Mouse (Mus musculus) spleen, postnatal 14 days (tissue): ENCODE results near the gene Slc22a16.

Experiments used
- DNase-seq, 2 experiments: peaks; one replicate each; pipeline ENCODE4 v3.0.0; 2021 to 2022; ENCODE audit warnings: low spot score in 2 of 2

Gene Slc22a16

GRCm38 (mm10) chr10:40604706-40605394 lies 34.7 kb downstream of the Slc22a16 start:
- DNase-seq: no peak

GRCm38 (mm10) chr10:40617973-40618372 lies 47.8 kb downstream of the Slc22a16 start:
- DNase-seq: no peak

GRCm38 (mm10) chr10:40619760-40620159 lies 49.6 kb downstream of the Slc22a16 start:
- DNase-seq: no peak

- DNase-seq: peak in 1 of 2 experiments; percentile 26
These were observed 59.0 kb downstream of the Slc22a16 start for GRCm38 (mm10) chr10:40629140-40629539.

GRCm38 (mm10) chr10:40629656-40630311 lies 59.6 kb downstream of the Slc22a16 start, which contains the start of gene Ddo:
Gene Ddo, plus strand, starts transcription at chr10:40630011.
- DNase-seq: no peak

GRCm38 (mm10) chr10:40630457-40630856 lies 60.3 kb downstream of the Slc22a16 start:
- no peak for DNase-seq

- no peak for DNase-seq
These were observed 60.8 kb downstream of the Slc22a16 start for GRCm38 (mm10) chr10:40630961-40631360.

GRCm38 (mm10) chr10:40632087-40632486 lies 62.0 kb downstream of the Slc22a16 start:
- DNase-seq: no peak

GRCm38 (mm10) chr10:40637331-40637730 lies 67.2 kb downstream of the Slc22a16 start:
- DNase-seq: no peak

GRCm38 (mm10) chr10:40638276-40638675 lies 68.1 kb downstream of the Slc22a16 start:
- DNase-seq: no peak

GRCm38 (mm10) chr10:40638823-40639819 lies 69.0 kb downstream of the Slc22a16 start:
- no peak for DNase-seq

GRCm38 (mm10) chr10:40640406-40640805 lies 70.3 kb downstream of the Slc22a16 start:
- DNase-seq: no peak

- no peak for DNase-seq
These were observed 71.8 kb downstream of the Slc22a16 start for GRCm38 (mm10) chr10:40641901-40642300.

GRCm38 (mm10) chr10:40643126-40643525 lies 73.0 kb downstream of the Slc22a16 start:
- DNase-seq: no peak

GRCm38 (mm10) chr10:40644456-40644855 lies 74.3 kb downstream of the Slc22a16 start:
- DNase-seq: no peak

GRCm38 (mm10) chr10:40645346-40645745 lies 75.2 kb downstream of the Slc22a16 start:
- DNase-seq: no peak

GRCm38 (mm10) chr10:40648776-40649175 lies 78.6 kb downstream of the Slc22a16 start:
- no peak for DNase-seq

GRCm38 (mm10) chr10:40649634-40650033 lies 79.5 kb downstream of the Slc22a16 start:
- DNase-seq: no peak

- DNase-seq: no peak
These were observed 81.5 kb downstream of the Slc22a16 start for GRCm38 (mm10) chr10:40651676-40652075.
